Mouse (Mus musculus) G1E (cell line): ENCODE results near the gene Sclt1. TPM values are rescaled to one million over a fixed set of nuclear protein-coding genes. Genes with fewer than 3 reads are reported as not detected.

Experiments used
- ATAC-seq: 2 replicates; pipeline ENCODE4 v1.8.0; 2016; ENCODE audit warnings: mild to moderate bottlenecking; ENCODE audit not compliant: insufficient number of reproducible peaks, poor library complexity, low FRiP score, severe bottlenecking; ENCODE audit errors: extremely low read depth
- DNase-seq: peaks from one replicate; pipeline ENCODE4 v3.0.0; 2012; ENCODE audit warnings: low spot score
- H3K27me3 ChIP-seq: 2 replicates; pipeline ENCODE4 v1.6.1; 2012; ENCODE audit warnings: mild to moderate bottlenecking, low read length, inconsistent platforms; ENCODE audit not compliant: insufficient read depth
- H3K36me3 ChIP-seq: replicated peaks from 2 replicates; pipeline ENCODE3; 2012; ENCODE audit warnings: mild to moderate bottlenecking, inconsistent platforms
- H3K4me1 ChIP-seq: 2 replicates; pipeline ENCODE4 v1.6.1; 2012; ENCODE audit warnings: low read depth, low read length, inconsistent platforms, mixed read lengths; ENCODE audit not compliant: insufficient read depth
- H3K4me3 ChIP-seq: 2 replicates; pipeline ENCODE4 v1.5.1; 2012; ENCODE audit warnings: low read depth, mild to moderate bottlenecking, inconsistent platforms, low read length, moderate library complexity, mixed read lengths
- H3K9me3 ChIP-seq: replicated peaks from 2 replicates; pipeline ENCODE4 v1.6.1; 2012; ENCODE audit warnings: inconsistent platforms
- CTCF ChIP-seq: IDR thresholded peaks from 2 replicates; pipeline ENCODE4 v1.5.1; 2012; ENCODE audit warnings: low read depth, low read length, inconsistent platforms, mixed read lengths
- GATA1 ChIP-seq: IDR thresholded peaks from 2 replicates; pipeline ENCODE4 v1.6.1; 2012; ENCODE audit warnings: borderline replicate concordance, low read length, inconsistent platforms, mixed read lengths
- GATA2 ChIP-seq: IDR thresholded peaks from 2 replicates; pipeline ENCODE4 v1.6.1; 2012; ENCODE audit warnings: low read depth, low read length, inconsistent platforms, borderline replicate concordance
- POLR2AphosphoS5 ChIP-seq: IDR thresholded peaks from 2 replicates; pipeline ENCODE4 v1.6.1; 2012; ENCODE audit warnings: low read depth, low read length, inconsistent platforms; ENCODE audit not compliant: insufficient replicate concordance
- TAL1 ChIP-seq: conservative IDR thresholded peaks from 2 replicates; pipeline ENCODE4 v1.6.1; 2012; ENCODE audit warnings: low read depth, low read length, inconsistent platforms, mixed read lengths
- polyA plus RNA-seq: library from polyadenylated mRNA; stranded (reverse); fragments of >175 nt; gene quantifications from 2 replicates; pipeline ENCODE4 v1.2.3, GENCODE M21; 2012
- total RNA-seq, 2 experiments: library from RNA; stranded (forward) in 1 of 2; stranded (reverse) in 1 of 2; fragments of 200-1000 nt in 1 of 2; fragments of >200 nt in 1 of 2; fragmentation: Nextera tagmentation in 1 of 2; gene quantifications; 2 replicates each; pipeline ENCODE4 v1.2.3; 2014 to 2017

Sclt1 gene
- total and polyA plus RNA-seq, 3 experiments: 8.3 to 32.2 (median 21.9) TPM

GRCm38 (mm10) chr3:41620971-41621370, 121.3 kb downstream of the Sclt1 start:
- H3K4me3 ChIP-seq: no peak overlapping the region
- ATAC-seq (no peak), DNase-seq (no peak)
- no peaks in the 10 kb centered on the region for H3K4me1 ChIP-seq
- H3K36me3 ChIP-seq: peaks cover 28% of the 10 kb centered on the region
- no peak for TF ChIP-seq POLR2AphosphoS5
- no peak for TF ChIP-seq TAL1
- no peak for TF ChIP-seq GATA1
- TF ChIP-seq CTCF: no peak
- no peak for TF ChIP-seq GATA2
- H3K27me3 ChIP-seq: no peaks in the 10 kb centered on the region
- H3K9me3 ChIP-seq: no peaks in the 10 kb centered on the region

- no peak for DNase-seq
- Histone ChIP-seq H3K9me3 (no peaks in the 10 kb centered on the region), H3K4me3 (no peak overlapping the region), H3K27me3 (no peaks in the 10 kb centered on the region), H3K4me1 (0 out of 2 replicates have a peak, but pooled peaks cover 3% of the 10 kb centered on the region), H3K36me3 (peaks cover 51% of the 10 kb centered on the region)
- ATAC-seq: no peak
- no peak for TF ChIP-seq TAL1
- no peak for TF ChIP-seq GATA2
- no peak for TF ChIP-seq GATA1
- TF ChIP-seq POLR2AphosphoS5: no peak; the same call in 1 of the 2 replicates
- no peak for TF ChIP-seq CTCF
Measured at GRCm38 (mm10) chr3:41618488-41618887, 123.8 kb downstream of the Sclt1 start.

DNA sequence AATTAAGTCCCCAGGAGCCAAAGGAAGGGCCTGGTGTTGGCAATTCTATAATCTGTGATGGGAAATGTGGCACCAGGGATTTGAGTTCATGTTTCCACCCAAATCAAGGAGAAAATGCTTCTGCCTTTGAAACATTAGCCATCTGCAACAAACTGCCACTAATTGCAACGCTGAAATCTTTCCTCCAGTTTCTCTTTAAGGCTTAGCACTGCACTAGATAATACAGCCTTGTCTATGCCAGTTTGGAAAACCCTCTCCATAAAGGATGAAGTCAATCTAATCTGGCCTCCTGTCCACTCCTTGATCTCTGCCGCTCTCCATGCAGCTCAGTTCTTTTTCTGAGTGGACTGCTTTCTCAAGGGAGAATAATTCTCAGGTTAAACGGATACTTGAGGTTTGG, 124.3 kb downstream of the Sclt1 start:
- Histone ChIP-seq H3K4me3 (no peak overlapping the region), H3K9me3 (no peaks in the 10 kb centered on the region), H3K27me3 (no peaks in the 10 kb centered on the region), H3K4me1 (0 out of 2 replicates have a peak, but pooled peaks cover 3% of the 10 kb centered on the region), H3K36me3 (peaks cover 55% of the 10 kb centered on the region)
- DNase-seq (no peak), ATAC-seq (no peak)
- TF ChIP-seq GATA2 (no peak), CTCF (no peak), POLR2AphosphoS5 (no peak), TAL1 (no peak), GATA1 (no peak)

- no peaks in the 10 kb centered on the region for H3K9me3 ChIP-seq
- TF ChIP-seq CTCF: no peak
- TF ChIP-seq POLR2AphosphoS5: no peak; the same call in 1 of the 2 replicates
- TF ChIP-seq GATA1: no peak
- TF ChIP-seq TAL1: no peak
- no peak for TF ChIP-seq GATA2
- no peaks in the 10 kb centered on the region for H3K27me3 ChIP-seq
- DNase-seq: no peak
- peaks cover 86% of the 10 kb centered on the region for H3K36me3 ChIP-seq
- 0 out of 2 replicates have a peak, but pooled peaks cover 3% of the 10 kb centered on the region for H3K4me1 ChIP-seq
- H3K4me3 ChIP-seq: no peak overlapping the region
- no peak for ATAC-seq
Measured at GRCm38 (mm10) chr3:41614230-41614985, 127.9 kb downstream of the Sclt1 start.

DNA sequence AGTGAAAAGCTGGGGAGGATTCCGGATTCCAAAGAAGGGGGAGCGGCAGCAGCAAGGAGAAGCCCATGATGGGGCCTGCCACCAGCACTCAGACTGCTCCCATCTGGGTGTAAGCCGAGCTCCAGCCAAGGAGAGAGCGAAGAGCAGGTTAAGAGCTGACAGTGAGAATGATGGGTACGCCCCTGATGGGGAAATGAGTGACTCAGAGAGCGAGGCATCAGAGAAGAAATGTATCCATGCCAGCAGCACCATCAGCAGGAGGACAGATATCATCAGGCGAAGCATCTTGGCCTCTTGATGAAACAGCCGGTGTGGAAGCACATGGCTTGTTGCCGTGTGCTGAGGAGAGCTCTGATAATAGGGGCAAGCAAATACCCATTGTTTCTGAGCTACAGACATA, 128.6 kb downstream of the Sclt1 start:
- Histone ChIP-seq H3K4me3 (no peak overlapping the region), H3K9me3 (no peaks in the 10 kb centered on the region), H3K27me3 (no peaks in the 10 kb centered on the region), H3K36me3 (peaks cover 91% of the 10 kb centered on the region), H3K4me1 (peaks cover 4% of the 10 kb centered on the region; the same call in 1 of the 2 replicates)
- ATAC-seq (no peak), DNase-seq (no peak)
- TF ChIP-seq TAL1 (no peak), GATA2 (no peak), POLR2AphosphoS5 (no peak), CTCF (no peak), GATA1 (no peak)

GRCm38 (mm10) chr3:41612211-41612610, 130.1 kb downstream of the Sclt1 start:
- H3K9me3 ChIP-seq: no peaks in the 10 kb centered on the region
- ATAC-seq: peak; percentile 46
- no peak for DNase-seq
- peaks cover 94% of the 10 kb centered on the region for H3K36me3 ChIP-seq
- TF ChIP-seq POLR2AphosphoS5 (no peak), CTCF (no peak), GATA1 (no peak), TAL1 (no peak), GATA2 (no peak)
- no peaks in the 10 kb centered on the region for H3K27me3 ChIP-seq
- H3K4me1 ChIP-seq: peaks cover 5% of the 10 kb centered on the region; the same call in 1 of the 2 replicates
- no peak overlapping the region for H3K4me3 ChIP-seq
